Mouse (Mus musculus): Measurements from ENCODE around the gene Trim12a. TPM values are rescaled to one million over a fixed set of nuclear protein-coding genes. Genes with fewer than 3 reads are reported as not detected.
"Not testable (repeated sequence)": the region's sequence is repeated elsewhere in the genome, so short reads cannot be mapped to it uniquely, and the experiment has no call there.

Trim12a gene
- 10 to 100 TPM; 17.0 to 20.9 (median 19.4) TPM for total RNA-seq (2022)

GRCm38 (mm10) chr7:104315369-104316080 lies at the start of gene Trim12a:
Gene Trim12a, minus strand, starts transcription at chr7:104315466.
- DNase-seq = not testable (repeated sequence)

DNA sequence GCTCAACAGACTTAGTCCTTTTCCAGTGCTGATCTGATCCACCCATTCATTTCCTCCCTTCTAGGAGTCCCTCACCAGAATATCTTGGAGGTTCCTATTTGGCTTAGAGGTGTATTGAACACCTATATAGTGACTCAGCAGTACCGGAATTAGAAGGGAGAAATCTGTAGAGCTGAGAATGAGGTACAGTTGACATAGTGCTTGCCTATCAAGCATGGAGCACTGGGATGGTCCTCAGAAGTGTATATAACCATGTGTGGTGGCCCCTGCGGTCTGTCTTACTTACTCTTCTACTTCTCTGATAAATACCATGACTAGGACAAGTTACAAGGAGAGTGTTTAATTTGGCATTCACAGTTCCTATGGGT lies 38.3 kb upstream of the Trim12a start:
- no peak for DNase-seq

DNA sequence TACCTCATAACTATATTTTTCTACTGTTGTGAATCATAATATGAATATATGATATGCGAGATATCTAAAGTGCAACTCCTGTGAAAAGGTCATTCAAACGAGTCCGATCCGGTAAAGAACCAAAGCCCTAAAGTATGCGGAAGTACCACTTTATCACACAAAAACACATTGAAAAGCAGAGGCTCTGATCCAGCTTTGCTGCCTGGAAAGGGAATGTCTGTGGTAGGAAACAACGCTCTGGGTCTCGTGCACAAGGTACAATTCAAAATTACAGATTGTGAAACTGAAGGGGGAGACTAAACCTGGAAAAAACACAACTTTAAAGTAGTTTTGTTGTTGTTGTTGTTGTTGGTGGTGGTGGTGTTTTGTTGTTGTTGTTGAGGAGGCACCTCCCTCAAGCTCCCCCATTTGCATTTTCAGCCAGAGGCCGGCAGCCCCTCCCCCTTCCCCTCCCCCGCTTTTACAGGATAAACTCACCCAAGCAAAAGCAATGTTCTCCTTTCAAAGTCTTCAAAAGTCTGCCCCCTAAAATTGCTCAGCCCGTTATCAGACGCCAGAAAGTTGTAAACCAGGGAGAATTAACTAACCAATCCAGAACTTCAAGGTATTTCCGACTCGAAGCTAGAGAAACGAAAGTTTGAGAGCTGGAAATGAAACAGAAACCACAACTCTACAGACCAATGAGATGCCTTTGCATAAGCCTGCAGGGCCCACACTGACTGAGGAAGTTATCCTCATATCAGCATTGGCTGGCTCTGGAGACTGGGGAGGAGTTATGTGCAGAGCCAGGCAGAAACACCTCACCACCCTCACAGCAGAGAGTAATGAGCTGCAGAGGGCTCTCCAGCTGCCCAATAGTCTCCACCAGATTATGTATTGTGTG lies 37.7 kb upstream of the Trim12a start, which contains the start of gene Trim12c:
Trim12c (minus strand) TSS at position 646 of the 883 bp plus-strand sequence.
- peak; percentile 79 for DNase-seq

DNA sequence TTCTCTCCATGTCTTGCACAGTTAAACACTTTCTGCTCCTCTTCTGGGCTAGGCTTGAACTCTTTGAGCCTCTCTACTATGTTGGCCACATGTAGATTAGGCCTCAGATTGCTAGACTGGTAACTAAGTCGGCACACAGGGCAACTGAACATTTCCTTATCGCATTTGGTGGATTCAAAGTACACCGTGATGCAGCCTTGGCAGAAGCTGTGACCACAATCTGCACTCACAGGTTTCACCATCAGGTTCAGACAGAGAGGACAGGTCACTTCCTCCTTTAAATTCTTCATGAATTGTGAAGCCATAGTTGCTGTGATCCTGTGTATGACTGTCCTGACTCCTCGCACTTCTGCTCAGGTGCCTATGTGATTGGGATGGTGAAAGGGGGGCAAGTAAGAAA lies 32.8 kb upstream of the Trim12a start:
- not testable (repeated sequence) for DNase-seq

- not testable (repeated sequence) for DNase-seq
Observed at GRCm38 (mm10) chr7:104340744-104341143, 25.5 kb upstream of the Trim12a start.

- DNase-seq = not testable (repeated sequence)
Observed at GRCm38 (mm10) chr7:104335547-104335946, 20.3 kb upstream of the Trim12a start.

DNA sequence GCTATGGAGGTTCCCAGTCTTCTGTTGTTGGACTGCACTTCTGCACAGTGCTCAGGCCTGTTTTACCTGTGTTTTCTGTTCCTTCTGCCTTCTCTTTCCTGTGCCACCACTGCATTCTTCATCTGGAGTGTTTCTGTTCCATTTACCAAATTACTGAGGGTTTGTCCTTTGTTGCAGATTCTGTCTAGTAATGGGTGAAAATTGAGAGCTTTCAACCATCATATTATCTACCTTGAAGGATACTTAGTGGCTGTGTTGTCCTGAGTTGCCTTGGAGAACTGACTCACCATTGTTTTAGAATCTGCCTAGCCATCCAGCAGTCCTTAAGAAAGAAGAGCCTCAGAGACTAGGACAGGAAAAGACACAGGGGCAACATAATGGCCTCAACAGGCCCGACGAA lies 13.9 kb upstream of the Trim12a start, which contains the start of gene Trim34b:
Trim34b (plus strand) TSS at position 301 of the 400 bp plus-strand sequence.
- DNase-seq = not testable (repeated sequence)

DNA sequence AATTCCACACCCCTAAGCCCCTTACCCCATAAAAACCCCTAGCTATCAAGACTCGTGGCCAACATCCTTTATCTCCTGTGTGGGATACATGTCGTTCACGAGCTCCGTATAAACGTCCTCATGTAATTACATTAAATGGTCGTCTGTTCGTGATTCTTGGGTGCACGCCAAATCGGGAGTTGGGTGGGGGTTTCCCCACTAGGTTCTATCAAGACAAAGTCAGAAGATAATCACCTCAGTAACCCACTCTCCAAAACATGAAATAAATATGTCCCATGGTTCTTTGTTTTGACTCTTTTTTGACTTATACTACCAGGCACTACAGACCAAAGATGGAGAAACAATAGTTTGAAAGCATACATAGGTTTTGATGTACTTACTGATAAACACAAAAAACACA lies 6.8 kb upstream of the Trim12a start:
- no peak for DNase-seq

DNA sequence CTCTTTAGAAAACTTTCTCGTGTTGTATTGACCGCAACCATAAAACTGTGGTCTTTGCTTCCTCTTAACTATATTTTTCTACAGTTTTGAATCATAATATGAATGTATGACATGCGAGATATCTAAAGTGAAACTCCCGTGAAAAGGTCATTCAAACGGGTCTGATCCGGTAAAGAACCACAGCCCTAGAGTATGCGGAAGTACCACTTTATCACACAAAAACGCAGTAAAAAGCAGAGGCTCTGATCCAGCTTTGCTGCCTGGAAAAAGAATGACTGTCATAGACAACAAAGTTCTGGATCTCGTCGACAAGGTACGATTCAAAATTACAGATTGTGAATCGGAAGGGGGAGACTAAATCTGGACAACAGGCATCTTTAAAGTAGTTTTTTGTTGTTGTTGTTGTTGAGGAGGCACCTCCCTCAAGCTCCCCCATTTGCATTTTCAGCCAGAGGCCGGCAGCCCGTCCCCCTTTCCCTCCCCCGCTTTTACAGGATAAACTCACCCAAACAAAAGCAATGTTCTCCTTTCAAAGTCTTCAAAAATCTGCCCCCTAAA lies 391 bp downstream of the Trim12a start:
- DNase-seq = no peak

DNA sequence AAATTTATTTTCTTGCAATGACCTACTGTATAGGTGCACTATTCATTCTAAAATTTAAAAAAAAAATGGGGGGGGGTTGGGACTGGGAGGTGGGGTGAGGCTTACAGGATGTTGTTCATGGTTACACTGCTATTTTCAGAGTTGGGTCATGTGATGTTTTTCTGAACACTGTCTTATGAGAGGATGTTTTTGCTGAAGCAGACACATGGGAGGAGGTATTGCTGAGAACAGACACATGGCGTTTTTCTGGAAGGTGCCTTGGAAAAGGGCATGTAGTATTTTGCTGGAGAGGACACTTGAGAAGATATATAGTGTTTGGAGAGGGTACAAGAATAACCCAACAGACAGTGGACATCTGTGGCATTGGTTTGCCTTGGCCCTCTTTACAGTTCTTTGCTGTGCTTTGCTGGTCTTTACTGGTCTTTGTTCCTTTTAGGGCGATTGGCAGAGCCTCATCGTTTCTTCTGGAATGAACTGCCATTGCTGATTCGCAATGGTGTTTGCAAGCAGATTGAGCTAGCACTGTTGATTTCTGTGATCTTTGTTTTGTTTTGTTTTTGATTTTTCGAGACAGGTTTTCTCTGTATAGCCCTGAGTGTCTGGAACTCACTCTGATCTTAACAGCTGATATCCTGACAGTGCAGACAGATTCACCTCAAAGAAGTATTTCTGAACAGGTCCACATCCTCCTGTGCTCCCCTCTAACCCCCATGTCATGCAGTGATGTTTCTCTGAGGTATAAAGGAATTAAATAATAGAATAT lies 23.4 kb downstream of the Trim12a start:
- no peak for DNase-seq

GRCm38 (mm10) chr7:104290641-104291040 lies 24.6 kb downstream of the Trim12a start:
- no peak for DNase-seq

- DNase-seq = peak; percentile 6
Observed at GRCm38 (mm10) chr7:104287576-104288443, 27.5 kb downstream of the Trim12a start, which contains the start of gene Trim5. Gene Trim5, minus strand, starts transcription at chr7:104288094.

GRCm38 (mm10) chr7:104279361-104279760 lies 35.9 kb downstream of the Trim12a start:
- not testable (repeated sequence) for DNase-seq

- DNase-seq = not testable (repeated sequence)
Observed at GRCm38 (mm10) chr7:104265335-104265734, 49.9 kb downstream of the Trim12a start.

DNA sequence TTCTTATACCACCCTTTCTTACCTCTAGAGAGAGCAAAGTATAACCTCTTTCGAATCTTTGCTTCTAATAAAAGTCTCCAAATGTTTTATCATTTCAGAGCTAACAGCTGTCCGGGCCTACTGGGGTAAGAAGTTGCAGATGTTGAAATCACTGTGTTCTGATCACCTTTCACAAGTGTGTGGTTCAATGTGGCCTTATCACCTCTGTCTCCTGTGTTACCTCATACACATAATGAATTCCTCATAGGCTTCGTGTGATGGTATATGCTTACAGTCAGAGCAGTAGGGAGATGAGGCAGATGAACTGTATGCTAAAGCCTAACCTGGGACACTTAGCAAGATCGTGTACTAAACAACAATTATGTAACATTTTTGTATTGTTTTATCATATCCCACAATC lies 54.9 kb downstream of the Trim12a start:
- not testable (repeated sequence) for DNase-seq

Other genes with a start within 250 kb of the Trim12a start
- gene Olfr644, start 243.6 kb downstream of the Trim12a start, total RNA-seq (2022) = not detected
- gene Olfr645, start 230.0 kb downstream of the Trim12a start, total RNA-seq (2022) = not detected
- gene Olfr646, start 210.6 kb downstream of the Trim12a start, total RNA-seq (2022) = not detected
- not detected for gene Ubqln5, start 185.6 kb downstream of the Trim12a start, total RNA-seq (2022)
- gene Olfr643, start 178.1 kb downstream of the Trim12a start, total RNA-seq (2022) = not detected
- not detected for gene Ubqln3, start 172.2 kb downstream of the Trim12a start, total RNA-seq (2022)
- gene Ubqlnl, start 164.9 kb downstream of the Trim12a start, total RNA-seq (2022) = not detected
- gene Olfm5, start 150.6 kb downstream of the Trim12a start, total RNA-seq (2022) = not detected
- under 1 TPM in 1 of 4 experiments, not detected in 3; 0.15 TPM for gene Olfr648, start 132.1 kb downstream of the Trim12a start, total RNA-seq (2022)
- gene Olfr649, start 119.5 kb downstream of the Trim12a start, total RNA-seq (2022) = not detected
- gene Trim6, start 96.7 kb downstream of the Trim12a start, total RNA-seq (2022) = 1 to 10 TPM in 2 of 4 experiments, under 1 TPM in 2; 0.41 to 1.8 (median 1.0) TPM
- 10 to 100 TPM in 3 of 4 experiments, 1 to 10 TPM in 1; 8.2 to 11.6 (median 11.0) TPM for gene Trim34a, start 71.0 kb downstream of the Trim12a start, total RNA-seq (2022)
- gene Trim5, start 27.4 kb downstream of the Trim12a start, total RNA-seq (2022) = 1 to 10 TPM; 4.7 to 6.5 (median 6.1) TPM
- gene Trim34b, start 14.0 kb upstream of the Trim12a start, total RNA-seq (2022) = 1 to 10 TPM in 1 of 4 experiments, under 1 TPM in 3; 0.38 to 2.0 (median 0.57) TPM
- gene Trim12c, start 37.9 kb upstream of the Trim12a start, total RNA-seq (2022) = 10 to 100 TPM; 13.7 to 15.9 (median 15.1) TPM
- gene Trim30b, start 54.4 kb upstream of the Trim12a start, total RNA-seq (2022) = under 1 TPM in 3 of 4 experiments, not detected in 1; 0.06 to 0.24 (median 0.22) TPM
- under 1 TPM in 2 of 4 experiments, not detected in 2; 0.16 to 0.17 TPM for gene Trim30c, start 85.4 kb upstream of the Trim12a start, total RNA-seq (2022)
- gene Trim30a, start 149.7 kb upstream of the Trim12a start, total RNA-seq (2022) = 1 to 10 TPM; 5.7 to 9.1 (median 6.5) TPM
- 1 to 10 TPM; 6.8 to 8.8 (median 8.3) TPM for gene Trim30d, start 192.4 kb upstream of the Trim12a start, total RNA-seq (2022)
- not detected for gene Olfr651, start 234.7 kb upstream of the Trim12a start, total RNA-seq (2022)
- gene Olfr652, start 245.4 kb upstream of the Trim12a start, total RNA-seq (2022) = not detected